Mouse (Mus musculus) kidney, adult 2 months (tissue): Measurements from ENCODE around the gene Clasp2.

Experiments
- CTCF ChIP-seq: fragments of 200-500 bp; conservative IDR thresholded peaks from 2 replicates; pipeline ENCODE4 v1.5.1; 2011; ENCODE audit warnings: low read depth, mild to moderate bottlenecking, control low read depth, low read length, moderate library complexity, mixed read lengths; ENCODE audit not compliant: insufficient read depth, insufficient read length
- POLR2A ChIP-seq: fragments of 200-500 bp; IDR thresholded peaks from one replicate; pipeline ENCODE4 v1.6.1; 2011; ENCODE audit warnings: low read depth, low read length, control low read depth

DNA sequence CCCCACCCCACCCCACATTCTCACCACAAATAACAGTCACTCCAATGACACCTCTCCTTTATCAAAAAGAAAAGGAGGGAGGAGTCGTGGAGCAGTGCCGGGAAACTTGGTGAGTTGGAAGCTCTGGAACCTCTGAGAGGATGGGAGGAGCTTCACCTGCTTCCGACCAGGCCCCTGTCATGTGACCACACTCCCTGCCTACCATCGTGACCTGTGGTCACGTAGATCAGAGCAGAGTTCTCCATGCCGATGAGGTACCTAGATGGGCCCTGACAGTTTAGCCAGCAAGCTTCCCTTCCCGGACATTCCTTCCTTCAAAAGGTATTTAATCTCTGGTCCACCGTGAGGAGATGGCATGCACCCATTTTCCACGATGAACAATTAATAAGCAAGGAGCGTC lies 17.2 kb downstream of the Clasp2 start:
- TF ChIP-seq CTCF (no peak), POLR2A (no peak)
